Mouse (Mus musculus) brain, embryonic 18.5 days (tissue): ENCODE results near the gene Eef1a1.
A peak's percentile ranks its signal among the peaks of the same experiment; 100 is the strongest.
"Not testable (repeated sequence)": the region's sequence is repeated elsewhere in the genome, so short reads cannot be mapped to it uniquely, and the experiment has no call there.

Experiments used
- DNase-seq: peaks from one replicate; pipeline ENCODE4 v3.0.0-alpha.2; 2012; ENCODE audit warnings: low read depth, low spot score

Gene Eef1a1

DNA sequence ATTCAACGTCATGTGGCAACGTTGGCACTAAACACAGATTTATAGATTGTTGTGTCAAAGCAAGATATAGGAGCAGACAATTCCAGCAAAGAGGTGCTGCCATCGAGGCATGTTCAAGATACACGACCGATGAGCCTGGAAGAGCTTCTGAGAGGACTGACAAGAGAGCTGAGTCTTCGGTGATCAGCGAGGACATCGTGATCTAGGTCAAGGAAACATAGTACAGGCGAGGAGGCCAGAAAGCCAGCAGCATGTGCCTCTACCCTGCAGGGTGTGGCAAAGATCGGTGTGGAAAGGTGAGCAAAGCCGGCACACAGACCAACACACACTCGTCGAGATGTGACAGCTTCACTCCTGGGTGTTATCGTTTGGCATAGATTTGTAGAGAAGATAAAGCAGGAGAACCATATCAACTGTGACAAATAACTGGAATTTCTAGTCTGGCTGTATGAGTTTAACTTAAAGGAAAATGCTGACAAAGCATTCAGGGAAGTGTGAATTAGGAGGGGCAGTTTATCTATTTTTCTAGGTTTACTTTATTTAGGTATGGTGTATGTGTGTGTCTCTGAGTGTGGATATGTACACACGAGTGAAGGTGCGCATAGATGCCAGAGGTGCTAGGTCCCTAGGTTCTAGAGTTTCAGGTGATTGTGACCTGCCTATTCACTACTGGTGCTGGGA is 19.3 kb upstream of the Eef1a1 start:
- no peak for DNase-seq

DNA sequence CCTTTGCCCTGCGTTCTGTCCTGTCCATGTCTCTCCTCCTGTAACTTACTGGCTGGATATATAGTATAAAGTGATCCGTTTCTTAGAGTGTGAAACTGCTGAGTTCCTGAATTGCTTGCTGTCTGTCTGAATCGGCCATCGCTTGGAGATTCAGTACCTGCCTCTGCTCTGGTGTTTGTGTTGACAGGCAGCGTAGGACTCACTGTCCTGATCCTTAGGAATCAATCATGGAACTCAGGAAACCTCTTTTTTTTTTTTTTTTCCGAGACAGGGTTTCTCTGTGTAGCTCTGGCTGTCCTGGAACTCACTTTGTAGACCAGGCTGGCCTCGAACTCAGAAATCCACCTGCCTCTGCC is 17.7 kb upstream of the Eef1a1 start:
- DNase-seq = no peak

DNA sequence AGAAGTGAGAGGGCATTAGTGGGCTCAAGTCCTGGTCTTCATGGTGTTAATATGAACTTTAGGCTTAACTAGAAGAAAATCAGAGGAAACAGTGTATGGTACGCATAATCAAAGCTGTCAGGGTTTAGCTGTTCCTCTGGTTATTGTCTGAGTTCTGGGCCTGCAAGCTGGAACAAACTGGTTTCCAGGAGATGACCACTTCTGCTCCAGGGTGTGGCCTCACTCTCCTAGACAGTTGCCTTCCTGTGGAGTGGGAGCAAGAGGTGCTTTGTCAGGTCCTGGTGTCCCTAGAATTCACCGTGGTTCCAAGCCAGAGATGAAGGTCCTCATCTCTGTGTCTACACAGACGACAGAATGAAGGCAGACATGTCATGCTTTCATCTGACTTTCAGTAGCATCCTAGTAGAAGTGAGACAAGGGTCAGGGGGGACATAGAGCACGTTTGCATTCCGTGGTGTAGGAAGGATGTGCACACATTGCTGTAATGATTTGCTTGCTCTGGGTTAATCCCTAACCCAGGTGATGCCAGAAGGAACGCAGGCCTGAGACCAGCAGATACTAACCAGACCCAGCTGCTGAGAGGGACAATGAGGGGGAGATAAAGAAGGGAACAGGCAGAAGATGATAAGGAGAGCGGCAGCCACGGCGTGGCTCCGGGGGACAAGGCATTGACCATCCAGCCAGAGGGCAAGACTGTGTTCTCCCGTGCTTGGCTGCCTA is 17.2 kb upstream of the Eef1a1 start:
- DNase-seq = no peak

DNA sequence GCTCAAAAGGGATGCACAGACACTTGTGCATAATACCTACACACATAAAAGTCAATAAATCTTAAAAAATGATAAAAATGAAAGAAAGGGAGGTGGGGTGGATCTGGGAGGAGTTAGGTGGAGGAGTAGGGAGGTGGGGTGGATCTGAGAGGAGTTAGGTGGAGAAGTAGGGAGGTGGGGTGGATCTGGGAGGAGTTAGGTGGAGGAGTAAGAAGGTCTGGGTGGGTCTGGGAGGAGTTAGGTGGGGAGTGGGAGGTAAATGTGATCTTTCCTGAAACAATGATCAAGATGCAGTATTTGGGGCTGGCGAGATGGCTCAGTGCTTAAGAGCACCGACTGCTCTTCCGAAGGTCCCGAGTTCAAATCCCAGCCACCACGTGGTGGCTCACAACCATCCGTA is 16.3 kb upstream of the Eef1a1 start:
- DNase-seq = no peak

DNA sequence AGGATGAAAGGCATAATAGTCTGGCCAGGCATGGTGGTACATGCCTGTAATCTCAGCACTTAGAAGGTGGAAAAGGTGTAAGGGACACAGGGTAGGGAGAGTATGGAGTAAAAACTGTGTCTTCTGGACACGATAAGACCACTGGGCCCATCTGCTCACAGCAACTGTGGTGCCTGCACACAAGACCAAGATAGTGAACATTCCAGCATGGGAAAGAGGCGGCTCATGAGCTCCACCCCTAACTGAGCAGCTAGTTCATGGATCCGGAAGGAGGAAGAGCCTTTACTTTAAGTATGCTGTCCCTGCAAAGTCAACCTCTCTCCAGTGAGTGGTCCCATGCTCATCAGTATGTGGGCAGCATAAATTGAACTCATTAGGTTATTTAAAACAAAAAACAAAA is 15.7 kb upstream of the Eef1a1 start:
- DNase-seq = no peak

DNA sequence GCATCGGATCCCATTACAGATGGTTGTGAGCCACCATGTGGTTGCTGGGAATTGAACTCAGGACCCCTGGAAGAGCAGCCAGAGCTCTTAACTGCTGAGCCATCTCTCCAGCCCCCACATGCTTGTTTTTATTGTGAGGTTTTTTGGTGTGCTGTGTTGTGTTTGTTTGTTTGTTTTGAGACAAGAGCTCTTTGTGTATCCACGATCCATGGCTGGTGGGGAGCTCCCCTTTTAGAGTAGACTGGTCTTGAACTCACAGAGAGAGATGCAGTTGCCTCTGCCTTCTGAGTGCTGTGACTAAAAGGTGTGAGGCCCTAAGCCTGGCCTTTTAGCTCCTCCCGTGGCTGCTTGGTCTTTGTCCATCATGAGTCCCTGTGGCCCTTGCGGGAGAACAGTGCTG is 15.2 kb upstream of the Eef1a1 start:
- DNase-seq = no peak

DNA sequence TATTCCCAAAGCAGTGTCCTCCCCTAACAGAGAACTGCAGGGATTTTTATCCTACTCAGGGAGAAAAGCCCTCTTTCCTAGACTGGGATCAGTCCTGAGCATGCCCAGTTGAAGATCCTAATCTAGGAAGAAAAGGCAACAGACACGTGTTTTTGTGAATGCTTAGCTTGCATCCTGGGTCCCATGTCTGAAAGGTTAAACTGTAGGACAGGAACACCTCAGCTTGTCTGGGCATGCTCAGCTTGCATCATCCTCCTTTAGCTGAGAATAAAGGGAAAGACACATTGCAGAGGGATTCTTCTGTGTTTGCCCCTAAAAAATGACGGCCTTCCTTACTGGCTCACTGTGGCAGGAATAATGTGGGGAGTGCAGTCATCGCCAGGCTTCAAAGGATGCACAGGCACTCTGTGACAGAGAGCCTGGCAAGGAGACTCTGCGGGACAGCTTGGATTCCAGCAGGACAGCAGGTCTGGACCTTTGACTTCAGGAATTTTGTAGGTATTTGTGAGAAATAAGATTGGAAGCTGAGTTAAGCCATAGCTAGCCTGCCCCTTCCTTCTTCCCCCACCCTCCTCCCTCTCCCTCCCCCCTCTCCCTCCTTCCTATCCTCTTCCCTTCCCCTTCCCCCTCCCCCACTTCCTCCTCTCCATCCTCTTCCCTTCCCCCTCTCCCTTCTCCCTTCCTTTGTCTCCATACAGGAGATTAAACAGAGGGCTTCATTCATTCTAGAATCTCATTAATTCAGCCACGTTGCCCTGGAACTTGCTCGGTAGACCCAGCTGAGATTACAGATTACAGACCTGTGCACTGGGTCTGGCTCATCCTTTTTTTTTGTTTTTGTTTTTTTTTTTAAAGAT is 14.5 kb upstream of the Eef1a1 start:
- DNase-seq = no peak

DNA sequence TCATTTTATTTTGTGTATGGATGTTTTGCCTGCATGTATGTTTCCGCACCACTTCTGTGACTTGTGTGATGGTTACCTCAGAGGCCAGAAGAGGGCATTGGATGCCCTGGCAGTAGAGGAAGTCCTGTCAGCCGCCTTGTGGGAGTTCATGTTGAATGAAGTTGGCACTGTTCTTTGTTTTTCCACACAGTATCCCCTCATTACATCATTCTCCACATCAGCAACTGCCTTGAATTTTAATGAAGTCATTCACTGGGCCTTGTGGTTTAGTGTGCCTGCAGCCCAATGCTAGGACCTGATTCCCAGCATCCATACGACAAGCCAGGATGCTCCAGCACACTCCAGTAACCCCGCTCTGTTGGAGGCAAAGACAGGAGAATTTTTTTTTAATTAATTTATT is 12.3 kb upstream of the Eef1a1 start:
- DNase-seq = no peak

DNA sequence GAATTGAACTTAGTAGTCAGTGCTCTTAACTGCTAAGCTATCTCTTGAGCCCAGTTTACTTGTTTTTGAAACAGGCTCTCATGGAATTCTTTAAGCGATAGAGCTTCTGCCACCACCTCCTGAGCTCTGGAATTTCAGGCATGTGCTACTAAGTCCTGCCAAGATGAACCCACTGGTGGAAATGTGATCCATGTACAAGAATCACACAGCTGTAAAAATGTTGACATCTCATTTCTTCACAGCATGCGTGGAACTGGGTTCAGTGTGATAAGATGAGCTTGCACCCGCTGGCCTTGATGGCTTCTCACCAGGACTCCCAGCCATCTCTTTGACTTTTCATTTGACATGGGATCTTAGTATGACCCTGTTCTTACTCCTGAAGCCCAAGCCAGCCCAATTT is 11.4 kb upstream of the Eef1a1 start:
- no peak for DNase-seq

DNA sequence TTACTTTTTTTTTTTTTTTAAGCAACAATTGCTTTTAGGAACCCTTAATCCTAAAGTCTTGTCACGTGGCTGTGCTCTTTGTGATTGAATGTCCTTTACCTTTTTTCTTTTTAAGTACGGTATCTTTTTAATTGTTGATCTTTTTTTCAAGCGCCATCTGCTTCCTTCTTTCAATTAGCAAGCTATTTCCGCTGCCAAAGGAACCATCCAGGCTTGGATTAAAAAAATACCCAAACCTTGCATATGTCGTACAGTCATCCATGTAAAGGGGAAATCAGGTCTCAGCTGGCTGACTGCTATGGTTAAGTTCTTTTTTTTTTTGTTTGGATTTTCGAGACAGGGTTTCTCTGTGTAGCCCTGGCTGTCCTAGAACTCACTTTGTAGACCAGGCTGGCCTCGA is 4.2 kb upstream of the Eef1a1 start:
- no peak for DNase-seq

DNA sequence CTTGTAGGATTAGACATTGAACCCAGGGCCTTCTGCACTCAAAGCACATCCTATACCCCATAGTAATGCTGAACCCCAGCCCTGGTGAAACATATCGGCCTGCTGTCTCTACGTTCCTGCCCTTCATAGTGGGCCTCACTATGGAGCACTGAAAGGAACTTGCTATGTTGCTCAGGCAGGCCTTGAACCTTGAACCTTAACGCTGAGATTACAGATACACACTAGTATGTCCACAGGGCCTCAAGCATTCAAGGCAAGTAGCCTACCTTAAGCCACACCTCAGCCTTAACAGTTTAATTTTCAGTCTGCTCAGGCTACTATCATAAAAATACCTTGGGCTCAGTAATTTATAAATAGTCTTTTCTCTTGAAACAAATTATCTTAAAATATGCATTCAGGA is 3.3 kb upstream of the Eef1a1 start:
- DNase-seq = no peak

DNA sequence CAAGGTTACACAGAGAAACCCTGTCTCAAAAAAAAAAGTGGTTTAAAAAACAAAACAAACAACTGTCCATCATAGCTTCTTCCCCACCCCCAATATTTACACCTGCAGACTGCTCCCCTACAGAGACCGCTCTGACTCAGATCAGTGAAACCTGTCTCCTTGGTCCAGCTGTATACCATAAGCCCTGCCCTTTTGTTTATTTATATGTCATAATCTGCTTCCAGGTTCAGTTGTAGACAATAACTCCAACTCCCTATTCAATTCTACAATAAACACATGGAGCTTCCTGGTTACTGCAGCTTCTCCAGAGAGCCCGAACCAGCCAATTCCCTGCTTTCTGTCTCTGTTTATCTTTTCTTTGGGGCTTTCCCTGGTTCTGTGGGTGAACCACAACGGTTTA is 2.2 kb upstream of the Eef1a1 start:
- DNase-seq = no peak

DNA sequence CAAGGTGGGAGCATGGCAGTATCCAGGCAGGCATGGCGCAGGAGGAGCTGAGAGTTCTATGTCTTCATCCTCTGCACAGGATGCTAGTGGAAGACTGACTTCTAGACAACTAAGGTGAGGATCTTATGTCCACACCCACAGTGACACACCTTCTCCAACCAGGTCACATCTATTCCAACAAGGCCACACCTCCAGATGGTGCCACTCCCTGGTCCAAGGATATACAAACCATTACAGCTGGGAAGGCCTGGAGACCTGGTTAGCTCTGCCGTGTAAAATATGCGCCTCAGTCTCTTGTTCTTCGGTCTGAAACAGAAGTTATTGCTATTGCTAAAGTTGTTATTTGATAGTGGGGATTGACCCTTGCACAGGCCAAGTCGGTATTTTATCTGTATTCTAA is 930 bp downstream of the Eef1a1 start:
- not testable (repeated sequence) for DNase-seq

DNA sequence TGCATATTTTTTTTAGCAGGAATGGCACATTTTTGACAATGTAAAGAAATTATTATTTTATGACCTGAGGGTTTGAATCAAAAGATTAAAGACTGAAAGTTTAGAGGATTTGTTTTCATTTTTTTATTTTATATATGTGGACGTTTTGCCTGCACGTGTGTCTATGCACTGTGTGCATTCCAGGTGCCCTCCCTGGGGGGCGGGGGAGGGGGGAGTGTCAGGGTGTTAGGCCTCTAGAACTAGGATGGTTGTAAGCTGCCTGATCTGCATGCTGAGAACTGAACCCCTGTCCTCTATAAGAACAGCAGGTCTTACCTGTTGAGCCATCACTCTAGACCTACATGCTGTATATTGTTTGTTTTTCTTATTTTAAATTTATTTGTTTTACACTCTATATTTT is 4.3 kb downstream of the Eef1a1 start:
- no peak for DNase-seq

DNA sequence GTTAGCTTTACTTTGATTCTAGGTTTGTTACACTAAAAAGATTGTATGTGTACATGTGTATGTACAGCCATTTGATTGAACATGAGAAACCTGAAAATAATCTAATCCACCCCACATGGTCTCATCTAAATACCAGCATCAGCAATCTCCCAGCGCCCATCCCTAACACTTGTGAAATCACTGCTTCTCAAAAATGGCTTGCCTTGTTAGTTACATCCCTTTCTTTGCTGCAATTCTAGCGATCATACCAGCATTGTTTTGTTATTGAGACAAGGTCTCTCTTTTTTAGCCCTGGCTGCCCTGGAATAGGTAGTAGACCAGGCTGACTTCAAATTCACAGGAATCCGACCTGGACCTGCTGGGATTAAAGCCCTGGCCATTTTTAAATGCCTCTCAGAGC is 6.6 kb downstream of the Eef1a1 start:
- DNase-seq = no peak

DNA sequence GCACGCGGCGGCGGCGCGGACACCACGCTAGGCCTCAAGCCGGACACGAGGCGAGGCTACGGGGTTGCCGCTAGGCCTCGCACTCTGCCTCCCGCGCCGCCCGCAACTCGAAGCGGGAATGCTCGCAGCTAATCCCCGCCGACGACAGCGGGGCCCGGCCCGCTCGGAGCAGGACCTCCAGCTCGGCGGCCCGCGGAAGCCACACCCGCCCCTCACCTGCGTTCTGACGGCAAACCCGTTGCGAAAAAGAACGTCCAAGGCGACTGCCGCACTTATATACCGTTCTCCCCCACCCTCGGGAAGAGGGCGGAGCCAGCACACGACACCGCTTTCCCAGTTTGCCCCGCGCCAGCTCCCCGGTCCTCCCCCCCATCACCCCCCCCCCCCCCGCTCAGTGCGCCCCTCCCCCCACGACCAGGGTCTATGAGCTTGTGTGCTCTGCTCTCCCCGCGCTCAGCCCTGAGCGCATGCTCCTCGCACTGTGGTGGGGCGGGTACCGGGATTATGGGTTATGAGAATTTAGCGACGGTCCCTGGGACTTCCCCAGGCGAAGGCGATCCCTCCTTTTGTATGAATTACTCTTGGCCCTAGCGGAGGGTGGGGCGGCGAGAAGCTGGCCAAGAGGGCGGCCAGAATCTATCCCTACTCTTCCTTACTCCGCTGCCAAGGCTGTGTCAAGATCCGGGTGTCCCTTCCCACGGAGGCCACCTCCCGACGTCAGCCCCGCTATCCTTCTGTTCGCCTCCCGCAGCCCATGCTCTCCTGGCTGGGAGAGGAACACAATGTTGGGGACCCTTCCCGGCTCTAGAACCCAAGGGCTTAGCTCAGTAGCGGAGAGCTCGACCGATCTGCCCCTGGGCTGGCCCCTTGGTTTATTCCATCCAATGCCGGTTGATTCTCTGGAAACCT is 7.3 kb downstream of the Eef1a1 start:
- peak; percentile 98 for DNase-seq

DNA sequence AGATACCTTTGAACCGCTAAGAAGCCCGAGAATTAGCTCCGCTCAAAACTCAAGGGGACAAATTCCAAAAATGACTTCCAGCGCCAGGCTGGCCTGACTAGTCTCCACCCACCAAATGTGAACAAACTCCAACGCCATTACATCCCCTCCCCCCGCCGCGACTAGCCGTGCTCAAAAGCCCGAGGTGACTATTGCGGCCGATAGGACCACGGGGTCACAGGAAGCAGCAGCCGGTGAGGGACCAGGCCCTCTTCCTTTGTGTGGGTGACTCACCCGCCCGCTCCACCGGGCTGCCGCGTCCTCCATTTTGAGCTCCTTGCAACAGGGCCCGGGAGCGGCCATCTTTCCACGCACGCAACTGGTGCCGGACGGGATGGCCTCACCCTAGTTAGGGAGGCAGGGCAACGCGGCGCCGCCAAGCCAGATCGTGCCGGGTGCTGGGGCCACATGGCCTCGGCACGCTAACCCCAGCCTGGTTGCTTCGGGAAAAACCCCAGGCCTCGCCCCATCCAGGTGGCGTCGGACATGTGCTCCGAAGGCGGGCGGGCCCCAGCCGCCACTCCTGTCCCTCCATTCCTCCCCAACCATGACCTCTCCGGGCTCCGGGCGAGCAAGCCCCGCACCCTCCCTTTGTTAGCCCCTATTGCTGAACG is 8.1 kb downstream of the Eef1a1 start:
- DNase-seq = no peak

DNA sequence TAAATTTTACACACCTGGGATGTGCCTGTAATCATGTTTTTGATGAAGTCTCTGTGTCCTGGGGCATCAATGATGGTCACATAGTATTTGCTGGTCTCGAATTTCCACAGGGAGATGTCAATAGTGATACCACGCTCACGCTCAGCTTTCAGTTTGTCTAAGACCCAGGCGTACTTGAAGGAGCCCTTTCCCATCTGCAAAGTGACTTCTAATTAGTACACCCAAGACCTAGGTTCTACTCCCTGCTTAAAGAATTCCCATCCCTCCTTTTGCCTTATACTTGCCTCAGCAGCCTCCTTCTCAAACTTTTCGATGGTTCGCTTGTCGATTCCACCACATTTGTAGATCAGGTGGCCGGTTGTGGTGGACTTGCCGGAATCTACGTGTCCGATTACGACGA is 8.7 kb downstream of the Eef1a1 start:
- not testable (repeated sequence) for DNase-seq

DNA sequence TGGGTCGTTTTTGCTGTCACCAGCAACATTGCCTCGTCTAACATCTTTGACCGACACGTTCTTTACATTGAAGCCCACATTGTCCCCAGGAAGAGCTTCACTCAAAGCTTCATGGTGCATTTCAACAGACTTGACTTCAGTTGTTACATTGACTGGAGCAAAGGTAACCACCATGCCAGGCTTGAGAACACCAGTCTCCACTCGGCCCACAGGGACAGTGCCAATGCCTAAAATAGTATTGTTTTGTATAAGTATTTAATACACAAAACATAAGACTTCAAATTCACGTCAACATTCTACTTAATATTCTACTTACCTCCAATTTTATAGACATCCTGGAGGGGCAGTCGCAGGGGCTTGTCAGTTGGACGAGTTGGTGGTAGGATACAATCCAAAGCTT is 9.6 kb downstream of the Eef1a1 start:
- DNase-seq = not testable (repeated sequence)

DNA sequence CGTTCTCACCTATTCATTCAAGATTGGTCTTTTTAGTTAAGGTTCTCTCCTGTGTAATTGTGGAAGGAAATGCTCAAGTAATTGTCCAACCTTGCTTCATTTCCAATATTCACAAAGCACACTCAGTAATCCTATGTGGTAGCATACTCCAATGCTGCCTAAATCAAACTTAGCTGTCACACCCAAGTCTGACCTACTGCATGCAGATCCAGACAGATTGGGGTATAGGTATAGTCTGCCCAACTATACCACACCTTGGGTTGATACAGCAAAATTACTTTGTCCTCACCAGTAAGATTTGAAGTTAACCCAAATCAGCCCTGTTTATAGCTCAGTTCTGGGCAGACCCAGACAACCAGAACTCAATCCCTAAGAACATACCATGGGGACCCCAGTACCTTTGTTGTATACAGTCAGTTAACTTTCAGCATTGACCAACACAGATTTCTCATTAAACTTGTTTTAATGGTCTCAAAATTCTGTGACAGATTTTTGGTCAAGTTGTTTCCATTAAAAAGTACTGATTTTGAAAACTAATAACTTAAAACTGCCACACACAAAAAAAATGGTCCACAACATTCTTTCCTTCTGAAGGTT is 10.8 kb downstream of the Eef1a1 start:
- not testable (repeated sequence) for DNase-seq
